Mouse (Mus musculus) midbrain, embryonic 16.5 days (tissue): Measurements from ENCODE around the gene Atg4d. TPM values are rescaled to one million over a fixed set of nuclear protein-coding genes. Genes with fewer than 3 reads are reported as not detected.
A peak's percentile ranks its signal among the peaks of the same experiment; 100 is the strongest.

ENCODE experiments used
- ATAC-seq: fragments of 200-750 bp; cut with Nextera tagmentation; 2 replicates; pipeline ENCODE4 v1.8.0; 2017; ENCODE audit warnings: moderate TSS enrichment
- H3K27ac ChIP-seq: fragments of 300-500 bp; sonication (generic); 2 replicates; pipeline ENCODE4 v1.5.1; 2014; ENCODE audit warnings: mild to moderate bottlenecking, low read length, mixed read lengths
- H3K27me3 ChIP-seq: fragments of 300-500 bp; sonication (generic); 2 replicates; pipeline ENCODE4 v1.6.1; 2014; ENCODE audit warnings: low read depth, low read length, mixed read lengths; ENCODE audit not compliant: control insufficient read depth, insufficient read depth
- H3K36me3 ChIP-seq: fragments of 300-500 bp; sonication (generic); 2 replicates; pipeline ENCODE4 v1.6.1; 2014; ENCODE audit warnings: mild to moderate bottlenecking, low read length, moderate library complexity, mixed read lengths; ENCODE audit not compliant: control insufficient read depth, insufficient read depth
- H3K4me1 ChIP-seq: fragments of 300-500 bp; sonication (generic); 2 replicates; pipeline ENCODE4 v1.6.1; 2014; ENCODE audit warnings: mild to moderate bottlenecking, low read length, mixed read lengths; ENCODE audit not compliant: control insufficient read depth, insufficient read depth
- H3K4me2 ChIP-seq: fragments of 300-500 bp; sonication (generic); 2 replicates; pipeline ENCODE4 v1.6.1; 2014; ENCODE audit warnings: mild to moderate bottlenecking, low read length, mixed read lengths
- H3K4me3 ChIP-seq: fragments of 300-500 bp; sonication (generic); 2 replicates; pipeline ENCODE4 v1.5.1; 2014; ENCODE audit warnings: low read depth, mild to moderate bottlenecking, low read length, moderate library complexity, mixed read lengths
- H3K9ac ChIP-seq: fragments of 300-500 bp; sonication (generic); 2 replicates; pipeline ENCODE4 v1.6.1; 2014; ENCODE audit warnings: low read depth, low read length, mixed read lengths
- H3K9me3 ChIP-seq: fragments of 300-500 bp; sonication (generic); replicated peaks from 2 replicates; pipeline ENCODE4 v1.6.1; 2014; ENCODE audit warnings: mild to moderate bottlenecking, low read length, mixed read lengths; ENCODE audit not compliant: control insufficient read depth, poor library complexity, severe bottlenecking
- WGBS: fragments of 180-500 bp; shearing (Covaris S2); extraction: QIAGEN DNeasy Blood & Tissue Kit; methylation state at CpG from one replicate; pipeline ENCODE4 v1.1.7; 2014; 5-methylcytosine and 5-hydroxymethylcytosine counted together
- polyA plus RNA-seq: library from polyadenylated mRNA; unstranded; fragments of >200 nt; fragmentation: Nextera tagmentation; extraction: Ambion mirVana; gene quantifications from 2 replicates; pipeline ENCODE4 v1.2.1, GENCODE M21; 2015

Atg4d gene
- polyA plus RNA-seq, 1 experiment from 2014 or later: 43.0 TPM

DNA sequence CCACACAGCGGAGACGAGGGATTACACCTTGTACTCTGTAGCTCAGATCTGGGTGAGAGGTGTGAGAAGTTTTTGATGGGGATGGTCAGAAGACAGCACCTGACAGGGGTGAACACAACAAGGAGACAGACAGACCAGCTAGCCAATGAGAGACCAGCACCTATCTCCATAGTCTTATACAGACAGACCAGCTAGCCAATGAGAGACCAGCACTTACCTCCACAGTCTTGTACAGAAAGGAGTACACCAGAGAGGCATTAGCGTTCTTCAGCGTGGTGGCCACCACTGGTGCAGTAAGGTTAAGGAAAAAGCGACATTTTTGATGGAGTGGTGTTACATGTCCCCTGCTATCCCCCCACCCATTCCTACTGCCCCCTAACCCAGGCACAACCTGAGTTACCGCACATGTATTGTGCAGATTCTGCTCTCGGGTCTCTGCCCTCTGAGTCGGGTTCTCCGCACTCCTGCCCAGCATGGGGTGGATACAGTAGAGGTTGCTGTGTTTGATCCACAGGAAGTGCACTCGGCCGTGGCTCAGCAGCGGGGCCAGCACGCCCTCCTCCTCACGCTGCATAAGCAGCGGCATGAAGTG, 44.2 kb downstream of the Atg4d start:
- WGBS: 70% methylated on average over 15 of the region's 15 CpGs
- H3K36me3 ChIP-seq: no peaks in the 10 kb centered on the region

DNA sequence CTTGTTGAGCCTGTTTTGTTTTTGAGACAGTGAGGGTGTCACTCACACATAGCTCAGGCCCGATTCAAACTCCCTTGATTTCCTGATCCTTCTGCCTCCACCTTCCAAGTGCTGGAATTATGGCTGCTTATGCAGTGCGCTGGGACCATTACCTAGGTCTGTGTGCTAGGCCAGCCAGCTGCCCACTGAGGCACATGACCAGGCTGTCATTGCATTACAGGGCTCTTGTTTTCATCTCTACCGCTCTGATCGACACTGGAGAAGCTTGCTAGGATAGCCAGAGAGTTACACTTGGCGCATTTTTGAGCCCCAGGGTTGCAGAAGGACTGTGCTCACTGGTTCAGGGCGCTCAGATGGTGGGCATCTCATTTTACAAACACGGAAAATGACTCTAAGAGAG, 46.6 kb downstream of the Atg4d start:
- Histone ChIP-seq H3K9ac (peak overlapping the region; percentile 43; the same call in 1 of the 2 replicates), H3K27ac (no peak overlapping the region), H3K4me3 (peak overlapping the region; percentile 31), H3K4me2 (peak overlapping the region; percentile 47), H3K36me3 (no peaks in the 10 kb centered on the region), H3K4me1 (no peaks in the 10 kb centered on the region), H3K9me3 (no peaks in the 10 kb centered on the region), H3K27me3 (peaks cover 14% of the 10 kb centered on the region)
- ATAC-seq: no peak
- WGBS: 34% methylated on average over 7 of the region's 7 CpGs

More for the DNA sequence above, 44.2 kb downstream of the Atg4d start:
- peaks cover 14% of the 10 kb centered on the region for H3K27me3 ChIP-seq
- H3K9me3 ChIP-seq: no peaks in the 10 kb centered on the region
- no peak overlapping the region for H3K4me3 ChIP-seq
- no peak overlapping the region for H3K9ac ChIP-seq
- no peak overlapping the region for H3K27ac ChIP-seq
- no peak overlapping the region for H3K4me2 ChIP-seq
- no peak for ATAC-seq
- H3K4me1 ChIP-seq: no peaks in the 10 kb centered on the region

DNA sequence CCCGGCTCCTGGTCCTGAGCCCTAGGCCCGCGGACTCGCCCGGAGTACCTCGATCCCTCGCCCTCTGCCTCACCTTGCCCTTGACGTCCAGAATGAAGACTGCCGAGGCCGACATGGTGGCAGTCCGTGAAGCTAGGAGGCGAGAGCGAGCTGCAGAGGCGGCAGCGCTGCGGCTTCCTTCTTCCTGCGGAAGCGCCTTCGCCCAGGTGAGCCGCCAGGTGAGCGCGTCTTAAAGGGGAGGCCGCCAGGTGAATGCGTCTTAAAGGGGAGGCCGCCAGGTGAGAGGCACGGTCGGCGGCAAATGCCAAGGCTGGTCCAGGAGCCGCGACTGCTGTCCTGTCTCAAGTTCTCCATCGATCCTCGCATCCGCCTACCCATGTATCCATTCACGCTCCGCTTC, 47.0 kb downstream of the Atg4d start, which contains the start of gene Ap1m2:
TSS of gene Ap1m2 (minus strand) at position 204 of the 400 bp plus-strand sequence.
- peak within 1 kb of the TSS; percentile 43; the same call in 1 of the 2 replicates for H3K9ac ChIP-seq
- no peak within 1 kb of the TSS for H3K27ac ChIP-seq
- no peak for ATAC-seq
- H3K4me3 ChIP-seq: peak within 1 kb of the TSS; percentile 31
- peaks cover 14% of the 10 kb centered on the region for H3K27me3 ChIP-seq
- no peaks in the 10 kb centered on the region for H3K36me3 ChIP-seq
- H3K9me3 ChIP-seq: no peaks in the 10 kb centered on the region
- H3K4me2 ChIP-seq: peak within 1 kb of the TSS; percentile 47
- 12% methylated on average over 34 of the region's 35 CpGs for WGBS
- H3K4me1 ChIP-seq: no peaks in the 10 kb centered on the region

- Histone ChIP-seq H3K4me2 (no peak overlapping the region), H3K9ac (no peak overlapping the region), H3K9me3 (no peaks in the 10 kb centered on the region), H3K36me3 (no peaks in the 10 kb centered on the region), H3K4me1 (no peaks in the 10 kb centered on the region), H3K27me3 (peaks cover 14% of the 10 kb centered on the region), H3K4me3 (no peak overlapping the region), H3K27ac (no peak overlapping the region)
- 0 out of 2 replicates have a peak, but pooled peaks have one; percentile 61 for ATAC-seq
- WGBS: 8% methylated on average over 11 of the region's 11 CpGs
Measured at GRCm38 (mm10) chr9:21313394-21313793, 48.3 kb downstream of the Atg4d start.

GRCm38 (mm10) chr9:21314367-21315140, 49.5 kb downstream of the Atg4d start:
- ATAC-seq: no peak
- 94% methylated on average over 9 of the region's 9 CpGs for WGBS
- H3K4me3 ChIP-seq: no peak overlapping the region
- no peak overlapping the region for H3K9ac ChIP-seq
- H3K27me3 ChIP-seq: peaks cover 14% of the 10 kb centered on the region
- H3K36me3 ChIP-seq: no peaks in the 10 kb centered on the region
- no peak overlapping the region for H3K27ac ChIP-seq
- H3K9me3 ChIP-seq: no peaks in the 10 kb centered on the region
- no peaks in the 10 kb centered on the region for H3K4me1 ChIP-seq
- H3K4me2 ChIP-seq: no peak overlapping the region

GRCm38 (mm10) chr9:21315421-21315820, 50.3 kb downstream of the Atg4d start:
- Histone ChIP-seq H3K36me3 (no peaks in the 10 kb centered on the region), H3K9me3 (no peaks in the 10 kb centered on the region), H3K4me2 (no peak overlapping the region), H3K9ac (no peak overlapping the region), H3K27me3 (peaks cover 12% of the 10 kb centered on the region), H3K27ac (no peak overlapping the region), H3K4me3 (no peak overlapping the region), H3K4me1 (no peaks in the 10 kb centered on the region)
- 53% methylated on average over 4 of the region's 5 CpGs for WGBS
- ATAC-seq: no peak

DNA sequence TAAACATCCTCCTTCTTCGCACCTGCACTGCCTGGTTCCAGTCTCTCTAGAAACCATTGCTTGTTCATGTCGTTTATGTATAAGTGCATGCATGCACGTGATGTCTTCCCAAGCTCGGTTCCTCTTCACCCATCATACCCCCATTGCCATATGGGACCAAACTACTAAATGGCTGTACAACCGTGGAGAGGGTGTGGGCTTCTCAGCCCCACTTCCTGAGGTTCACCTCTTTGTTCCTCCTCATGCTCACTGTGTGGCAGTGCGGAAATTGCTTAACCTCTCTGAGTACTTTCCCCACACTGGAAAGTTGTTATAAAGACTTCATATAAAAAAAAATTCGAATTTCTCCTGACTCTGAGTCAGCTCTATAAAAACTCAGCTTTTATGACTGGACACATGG, 51.6 kb downstream of the Atg4d start:
- Histone ChIP-seq H3K9me3 (no peaks in the 10 kb centered on the region), H3K4me3 (no peak overlapping the region), H3K4me1 (peaks cover 5% of the 10 kb centered on the region), H3K4me2 (no peak overlapping the region), H3K9ac (no peak overlapping the region), H3K27ac (no peak overlapping the region), H3K36me3 (no peaks in the 10 kb centered on the region), H3K27me3 (peaks cover 8% of the 10 kb centered on the region)
- WGBS: 79% methylated on average over 7 of the region's 7 CpGs
- no peak for ATAC-seq

GRCm38 (mm10) chr9:21318792-21319191, 53.7 kb downstream of the Atg4d start:
- Histone ChIP-seq H3K9me3 (no peaks in the 10 kb centered on the region), H3K4me2 (no peak overlapping the region), H3K27me3 (no peaks in the 10 kb centered on the region), H3K27ac (no peak overlapping the region), H3K4me1 (peaks cover 13% of the 10 kb centered on the region), H3K4me3 (no peak overlapping the region), H3K9ac (no peak overlapping the region), H3K36me3 (no peaks in the 10 kb centered on the region)
- no peak for ATAC-seq
- WGBS: 89% methylated on average over 6 of the region's 6 CpGs

DNA sequence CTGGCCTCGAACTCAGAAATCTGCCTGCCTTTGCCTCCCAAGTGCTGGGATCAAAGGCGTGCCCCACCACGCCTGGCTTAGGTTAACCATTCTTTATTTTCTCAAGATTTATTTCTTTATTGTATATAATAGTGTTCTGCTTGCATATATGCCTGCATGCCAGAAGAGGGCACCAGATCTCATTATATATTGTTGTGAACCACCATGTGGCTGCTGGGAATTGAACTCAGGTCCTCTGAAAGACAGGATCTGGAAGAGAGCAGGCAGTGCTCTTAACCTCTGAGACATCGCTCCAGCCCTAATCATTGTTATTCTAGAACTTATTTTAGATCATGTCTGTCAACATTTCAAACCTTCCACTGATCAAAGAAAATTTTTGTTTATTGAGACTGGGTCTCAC, 54.4 kb downstream of the Atg4d start:
- H3K4me2 ChIP-seq: no peak overlapping the region
- H3K4me3 ChIP-seq: no peak overlapping the region
- H3K9me3 ChIP-seq: no peaks in the 10 kb centered on the region
- H3K36me3 ChIP-seq: no peaks in the 10 kb centered on the region
- WGBS: 91% methylated on average over 4 of the region's 4 CpGs
- peaks cover 13% of the 10 kb centered on the region for H3K4me1 ChIP-seq
- H3K27me3 ChIP-seq: no peaks in the 10 kb centered on the region
- H3K27ac ChIP-seq: no peak overlapping the region
- H3K9ac ChIP-seq: no peak overlapping the region
- no peak for ATAC-seq
